Mouse (Mus musculus): ENCODE results near the gene Glra1. TPM values are rescaled to one million over a fixed set of nuclear protein-coding genes. Genes with fewer than 3 reads are reported as not detected.
A peak's percentile ranks its signal among the peaks of the same experiment; 100 is the strongest.
"Not testable (repeated sequence)": the region's sequence is repeated elsewhere in the genome, so short reads cannot be mapped to it uniquely, and the experiment has no call there.

The Glra1 gene
- not detected for polyA plus RNA-seq (2021)

DNA sequence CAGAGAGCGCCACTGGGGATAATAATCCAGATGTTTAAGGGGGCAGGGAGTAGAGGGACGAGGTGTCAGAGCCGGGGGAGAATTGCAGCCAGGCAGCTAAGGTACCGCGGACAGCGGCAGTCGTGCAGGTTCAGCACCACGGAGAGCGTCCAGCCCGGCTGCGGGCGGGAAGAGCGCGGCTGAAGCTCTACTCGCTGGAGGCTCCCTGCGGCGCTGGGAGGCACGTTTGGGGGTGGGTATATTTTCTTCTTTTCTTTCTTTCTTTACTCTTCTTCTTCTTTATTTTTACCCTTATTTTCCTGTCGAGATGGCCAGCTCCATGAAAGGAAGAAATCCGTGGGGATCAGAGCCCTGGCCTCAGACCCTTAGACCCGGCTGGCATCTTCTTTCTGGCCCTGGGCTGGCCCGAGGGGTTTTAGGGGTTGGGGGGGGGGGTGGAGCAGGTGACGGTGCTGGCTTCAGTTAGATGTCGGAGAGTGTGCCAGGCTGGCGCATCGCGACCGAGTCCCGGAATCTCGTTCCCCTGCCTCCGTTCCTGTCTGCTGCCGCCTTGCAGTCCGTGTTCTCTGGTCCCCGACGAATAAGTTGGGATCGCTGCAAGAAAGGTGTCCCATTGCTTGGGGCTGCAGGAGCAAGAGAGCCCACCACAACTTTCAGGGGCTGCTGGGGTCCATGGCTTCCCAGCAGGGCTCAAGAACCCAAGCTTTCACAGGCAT, at the start of gene Glra1:
Gene Glra1, minus strand, starts transcription at position 391 of the 716 bp plus-strand sequence.
- in situ Hi-C loops (cut with MboI; ENCODE audit: low pct_unique_long_range_greater_than_20kb): no loop called here
- ChIA-PET CTCF (no interaction called here), POLR2A (no interaction called here)
- ATAC-seq (no peak), DNase-seq (ENCODE audit: low read depth, low spot score) (peak; percentile 12)
- peaks cover 11% of the 10 kb centered on the region for H3K27me3 ChIP-seq
- TF ChIP-seq CTCF (IDR thresholded peaks at IDR 0.05): no peak

DNA sequence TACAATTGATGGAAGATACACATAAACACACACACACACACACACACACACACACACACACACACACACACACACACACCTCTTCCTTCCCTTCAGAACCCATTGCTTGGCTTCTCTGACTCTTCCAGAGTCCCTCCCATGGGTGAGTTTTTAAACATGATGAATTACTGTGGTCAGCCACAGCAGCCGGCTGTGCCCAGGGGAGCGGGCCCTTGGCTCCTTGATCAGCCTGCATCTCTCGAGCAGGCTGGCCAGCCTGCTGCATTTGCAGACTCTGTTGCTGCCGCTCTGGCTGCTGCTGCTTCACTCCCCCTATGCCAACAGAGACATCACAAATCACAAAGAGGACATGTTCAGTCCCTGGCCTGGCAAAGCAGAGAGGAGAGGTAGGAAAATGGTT, 29.0 kb upstream of the Glra1 start:
- H3K27me3 ChIP-seq: no peaks in the 10 kb centered on the region
- TF ChIP-seq CTCF (IDR thresholded peaks at IDR 0.05): no peak
- POLR2A ChIA-PET: no interaction called here
- DNase-seq (ENCODE audit: low read depth, low spot score) (no peak), ATAC-seq (no peak)
- in situ Hi-C loops (cut with MboI; ENCODE audit: low pct_unique_long_range_greater_than_20kb): no loop called here
- CTCF ChIA-PET: no interaction called here

DNA sequence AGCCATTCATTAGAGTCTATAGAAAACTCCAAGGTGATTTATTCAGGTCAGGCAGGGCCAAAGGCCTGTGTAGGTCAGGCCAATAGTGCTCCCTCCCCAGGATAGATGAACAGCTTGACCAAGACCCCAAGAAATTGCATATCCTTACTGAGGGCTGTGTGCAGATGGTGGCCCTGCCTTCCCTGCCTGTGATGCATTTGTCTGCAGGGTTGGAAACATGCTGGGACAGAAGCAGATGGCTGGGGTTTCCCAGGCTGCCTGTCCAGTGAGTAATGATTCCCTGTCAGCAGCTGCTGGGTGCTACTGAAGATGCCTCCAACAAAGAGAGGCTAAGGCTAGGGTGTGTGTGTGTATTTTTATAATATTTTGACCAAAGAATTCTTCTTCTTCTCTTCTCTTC, 25.9 kb upstream of the Glra1 start:
- DNase-seq (ENCODE audit: low read depth, low spot score) (no peak), ATAC-seq (no peak)
- H3K27me3 ChIP-seq: peaks cover 4% of the 10 kb centered on the region
- no peak for TF ChIP-seq CTCF (IDR thresholded peaks at IDR 0.05)
- in situ Hi-C loops (cut with MboI; ENCODE audit: low pct_unique_long_range_greater_than_20kb): no loop called here
- ChIA-PET CTCF (no interaction called here), POLR2A (no interaction called here)

DNA sequence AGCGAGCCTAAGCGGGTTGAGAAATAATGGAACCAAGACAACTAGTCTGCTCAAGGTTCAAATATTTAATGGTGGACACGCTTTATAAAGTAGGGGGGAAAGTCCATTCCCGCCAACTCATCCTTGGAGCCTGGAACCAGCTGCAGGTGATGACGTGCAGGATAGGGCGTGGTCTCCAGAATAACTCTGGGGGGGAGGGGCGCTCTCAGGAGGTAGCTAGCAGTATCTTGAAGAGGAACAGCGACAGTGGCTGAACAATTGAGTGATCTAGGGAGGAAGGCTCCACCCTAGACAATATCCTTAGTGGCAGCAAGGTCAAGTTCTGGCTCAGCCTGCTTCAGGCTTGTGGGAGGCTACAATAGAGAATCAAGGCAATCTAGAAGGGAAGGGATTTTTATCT, 6.6 kb upstream of the Glra1 start:
- in situ Hi-C loops (cut with MboI; ENCODE audit: low pct_unique_long_range_greater_than_20kb): not testable (repeated sequence)

DNA sequence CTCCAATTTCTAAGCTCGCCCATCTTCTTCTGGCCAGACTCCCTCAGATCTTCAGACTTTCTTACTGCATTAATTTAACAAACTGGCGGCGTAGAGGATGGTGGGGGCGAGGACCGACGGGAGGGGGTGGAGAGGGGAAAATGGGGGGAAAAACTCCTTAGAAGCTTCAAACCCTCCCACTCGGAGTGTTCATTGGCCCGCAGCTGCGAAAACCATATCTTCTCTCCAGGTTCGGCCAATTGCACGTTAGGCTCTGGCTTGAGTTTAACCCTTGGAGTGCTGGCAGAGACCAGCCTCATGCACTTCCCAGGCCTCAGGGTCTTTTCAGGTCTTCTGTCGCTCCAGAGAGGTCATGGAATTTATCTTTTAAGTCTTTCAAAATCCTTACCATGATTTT, 524 bp upstream of the Glra1 start:
- CTCF ChIA-PET: no interaction called here
- in situ Hi-C loops (cut with MboI; ENCODE audit: low pct_unique_long_range_greater_than_20kb): no loop called here
- ATAC-seq (no peak), DNase-seq (ENCODE audit: low read depth, low spot score) (no peak)
- H3K27me3 ChIP-seq: peaks cover 11% of the 10 kb centered on the region
- no peak for TF ChIP-seq CTCF (IDR thresholded peaks at IDR 0.05)
- POLR2A ChIA-PET: no interaction called here

More for the DNA sequence above, 6.6 kb upstream of the Glra1 start:
- CTCF ChIA-PET; ATAC-seq; DNase-seq (ENCODE audit: low read depth, low spot score); POLR2A ChIA-PET: not testable (repeated sequence)
- H3K27me3 ChIP-seq: peaks cover 15% of the 10 kb centered on the region

DNA sequence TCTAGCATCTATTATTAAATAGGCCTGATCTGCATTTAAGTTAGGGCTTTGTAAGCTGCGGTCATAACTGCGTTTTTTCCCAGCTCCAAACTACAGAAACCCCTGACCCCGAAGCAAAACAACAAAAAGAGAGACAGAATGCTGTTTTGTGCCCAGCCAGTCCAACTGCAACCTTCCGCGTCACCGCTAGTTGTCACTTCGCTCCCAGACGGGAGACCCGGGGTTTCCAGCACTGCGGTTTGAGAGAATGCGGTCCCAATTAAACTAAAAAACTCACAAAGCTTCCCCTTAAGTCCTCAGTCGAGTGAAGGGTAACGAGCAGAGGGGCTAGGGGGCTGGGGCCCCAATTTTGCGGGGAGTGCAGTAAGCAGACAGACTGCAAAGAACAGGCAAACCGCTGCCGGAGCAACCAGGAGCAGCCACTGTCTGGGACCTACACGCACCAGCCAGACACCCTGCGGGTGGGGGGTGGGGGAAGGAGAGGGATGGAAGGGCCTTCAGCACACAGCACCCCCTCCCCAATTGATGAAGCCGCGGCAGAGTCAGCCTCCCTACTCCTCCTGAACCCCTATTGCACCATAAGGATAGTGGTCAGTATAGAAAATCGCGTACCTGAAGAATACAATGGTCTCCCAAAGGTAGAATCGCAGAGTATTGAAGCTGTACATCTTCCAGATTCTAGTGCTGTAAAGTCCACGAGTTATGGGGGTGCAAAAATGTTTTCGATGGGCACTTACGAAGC, 761 bp downstream of the Glra1 start:
- ATAC-seq (no peak), DNase-seq (ENCODE audit: low read depth, low spot score) (no peak)
- ChIA-PET POLR2A (no interaction called here), CTCF (no interaction called here)
- no peak for TF ChIP-seq CTCF (IDR thresholded peaks at IDR 0.05)
- H3K27me3 ChIP-seq: peaks cover 8% of the 10 kb centered on the region
- in situ Hi-C loops (cut with MboI; ENCODE audit: low pct_unique_long_range_greater_than_20kb): no loop called here

DNA sequence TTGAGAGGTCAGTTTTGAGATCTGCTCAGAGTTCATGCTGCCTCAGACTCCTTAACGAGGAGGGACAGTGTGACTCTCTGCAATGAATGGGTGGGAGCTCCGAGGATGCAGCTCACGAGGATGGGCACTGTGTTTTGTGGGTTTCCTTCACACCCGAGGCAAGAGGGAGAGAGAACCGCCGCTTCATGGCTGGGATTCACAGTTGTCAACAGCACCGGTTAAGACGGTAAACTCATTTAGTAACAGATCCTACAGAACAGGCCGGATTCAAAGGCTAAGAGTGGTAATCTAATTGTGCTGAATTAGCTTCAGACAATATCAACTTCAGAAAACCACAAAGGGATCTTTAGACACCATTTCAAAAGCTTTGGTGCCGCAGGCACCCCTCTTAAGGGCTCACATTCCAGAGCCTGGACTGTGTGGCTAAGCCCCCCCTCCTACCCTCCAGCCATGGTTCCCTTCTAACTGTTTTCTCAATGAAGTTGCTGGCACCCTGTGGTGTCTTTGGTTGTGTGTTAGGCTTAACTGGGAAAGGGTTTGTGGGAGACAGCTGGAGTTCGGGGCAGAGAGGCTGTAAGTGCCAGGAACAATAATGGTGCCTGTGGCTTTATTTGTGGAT, 6.4 kb downstream of the Glra1 start:
- peaks cover 8% of the 10 kb centered on the region for H3K27me3 ChIP-seq
- in situ Hi-C loops (cut with MboI; ENCODE audit: low pct_unique_long_range_greater_than_20kb): no loop called here
- TF ChIP-seq CTCF (IDR thresholded peaks at IDR 0.05): no peak
- ChIA-PET CTCF (no interaction called here), POLR2A (no interaction called here)
- DNase-seq (ENCODE audit: low read depth, low spot score) (no peak), ATAC-seq (no peak)

DNA sequence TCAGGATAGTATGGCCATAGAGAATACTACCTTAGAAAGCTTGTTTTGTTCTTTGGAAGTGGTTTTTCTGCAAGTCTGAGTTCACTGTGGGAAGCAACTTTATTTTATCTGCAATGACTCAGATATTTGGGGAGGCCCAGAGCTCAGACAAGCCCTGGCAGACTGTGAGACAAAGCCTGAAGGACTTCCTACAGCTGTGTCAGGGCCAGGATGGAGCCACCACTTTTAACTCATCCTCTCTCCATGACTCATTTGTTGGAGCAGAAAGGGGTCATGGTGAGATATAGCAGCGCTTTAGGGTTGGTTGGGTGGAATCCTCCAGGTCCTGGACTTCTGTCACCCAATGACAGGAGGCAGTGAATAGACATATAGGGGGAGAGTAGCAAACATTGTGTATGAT, 12.3 kb downstream of the Glra1 start:
- no peak for ATAC-seq

DNA sequence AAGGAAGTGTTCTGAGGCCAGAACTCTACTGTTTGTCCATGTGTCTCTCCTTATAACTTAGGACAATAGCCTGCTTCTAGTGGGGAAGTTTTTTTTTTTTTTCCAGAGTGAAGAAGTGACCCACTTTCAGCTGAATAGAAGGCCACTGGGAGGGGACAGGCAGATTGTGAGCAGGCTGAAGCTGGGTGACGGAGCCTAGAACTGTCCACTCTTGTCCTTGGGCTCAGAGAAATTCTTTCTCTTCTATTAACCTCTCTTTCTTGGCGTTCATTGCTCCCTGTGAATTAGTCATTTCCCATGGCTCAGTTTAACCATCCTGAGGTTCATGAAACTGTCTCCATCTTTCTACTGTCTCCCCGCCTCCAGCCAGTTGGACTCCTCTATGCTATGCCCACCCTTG, 13.6 kb downstream of the Glra1 start:
- ChIA-PET CTCF (no interaction called here), POLR2A (no interaction called here)
- in situ Hi-C loops (cut with MboI; ENCODE audit: low pct_unique_long_range_greater_than_20kb): no loop called here
- ATAC-seq (no peak), DNase-seq (ENCODE audit: low read depth, low spot score) (no peak)
- TF ChIP-seq CTCF (IDR thresholded peaks at IDR 0.05): no peak
- no peaks in the 10 kb centered on the region for H3K27me3 ChIP-seq

More for the DNA sequence above, 12.3 kb downstream of the Glra1 start:
- in situ Hi-C loops (cut with MboI; ENCODE audit: low pct_unique_long_range_greater_than_20kb): no loop called here
- no peak for DNase-seq (ENCODE audit: low read depth, low spot score)
- no peaks in the 10 kb centered on the region for H3K27me3 ChIP-seq
- ChIA-PET CTCF (no interaction called here), POLR2A (no interaction called here)
- TF ChIP-seq CTCF (IDR thresholded peaks at IDR 0.05): no peak

DNA sequence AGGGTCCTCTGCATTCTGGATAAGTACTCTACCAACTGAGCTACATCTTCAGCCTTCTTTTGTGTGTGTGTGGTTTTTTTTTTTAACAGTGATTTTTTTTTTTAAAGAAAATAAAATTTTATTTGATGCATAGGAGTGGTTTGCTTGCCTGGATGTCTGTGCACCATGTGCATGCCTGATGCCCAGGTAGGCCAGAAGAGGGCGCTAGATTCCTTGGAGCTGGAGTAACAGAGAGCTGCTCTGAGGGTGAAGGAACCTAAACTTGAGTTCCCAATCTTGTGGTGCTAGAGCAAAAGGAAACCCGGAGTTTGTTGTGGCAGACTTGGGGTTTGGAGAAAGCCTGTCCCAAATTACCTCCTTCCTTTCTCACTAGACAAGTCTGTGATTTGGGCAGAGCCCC, 16.8 kb downstream of the Glra1 start:
- TF ChIP-seq CTCF (IDR thresholded peaks at IDR 0.05): peak; percentile 16
- in situ Hi-C loops (cut with MboI; ENCODE audit: low pct_unique_long_range_greater_than_20kb): no loop called here
- ChIA-PET CTCF (no interaction called here), POLR2A (no interaction called here)
- DNase-seq (ENCODE audit: low read depth, low spot score) (no peak), ATAC-seq (no peak)
- H3K27me3 ChIP-seq: peaks cover 7% of the 10 kb centered on the region

DNA sequence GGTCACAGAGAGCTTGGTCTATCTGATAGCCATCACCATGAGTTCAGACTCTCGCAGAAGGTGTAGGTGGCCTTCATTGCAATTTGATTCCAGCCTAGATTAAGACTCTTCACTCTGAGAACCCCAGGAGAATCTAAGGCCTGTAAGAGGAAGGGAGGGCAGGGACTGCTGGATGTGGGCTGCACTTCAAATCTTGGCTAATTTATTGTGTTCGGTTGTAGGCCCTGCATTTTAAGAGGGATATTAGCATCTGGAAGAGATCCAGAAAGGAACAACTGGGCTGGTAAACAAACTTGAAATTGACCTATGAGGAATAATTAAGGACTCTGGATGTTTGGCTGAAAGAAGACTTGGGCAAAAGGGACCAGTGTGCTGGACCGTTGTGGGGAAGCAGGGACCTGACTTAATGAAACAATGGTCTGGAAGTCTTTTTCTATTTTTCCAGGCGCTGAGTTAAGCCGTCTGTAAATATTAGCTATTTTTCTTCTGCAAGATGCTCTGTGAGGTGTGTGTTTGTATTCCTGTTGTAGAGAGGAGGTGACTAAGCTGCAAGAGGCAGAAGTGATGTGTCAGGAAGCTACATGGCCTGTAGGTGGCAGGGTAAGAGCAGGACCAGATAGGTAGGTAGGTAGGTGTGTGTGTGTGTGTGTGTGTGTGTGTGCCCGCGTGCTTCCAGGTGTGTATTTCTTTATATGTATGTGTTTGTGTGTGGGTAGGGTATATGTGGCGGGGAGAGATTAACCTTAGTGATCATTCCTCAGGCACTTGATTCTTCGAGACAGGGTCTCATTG, 18.4 kb downstream of the Glra1 start:
- CTCF ChIA-PET: no interaction called here
- DNase-seq (ENCODE audit: low read depth, low spot score) (no peak), ATAC-seq (no peak)
- no peak for TF ChIP-seq CTCF (IDR thresholded peaks at IDR 0.05)
- peaks cover 16% of the 10 kb centered on the region for H3K27me3 ChIP-seq
- in situ Hi-C loops (cut with MboI; ENCODE audit: low pct_unique_long_range_greater_than_20kb): no loop called here
- POLR2A ChIA-PET: no interaction called here

Measured in Patski (cell line).